Mouse (Mus musculus) liver, embryonic 13.5 days (tissue): ENCODE results near the gene Syf2. TPM values are rescaled to one million over a fixed set of nuclear protein-coding genes. Genes with fewer than 3 reads are reported as not detected.

Source experiments
- ATAC-seq: fragments of 200-750 bp; cut with Nextera tagmentation; 2 replicates; pipeline ENCODE4 v1.8.0; 2017; ENCODE audit warnings: low read depth, mild to moderate bottlenecking, moderate number of reproducible peaks, moderate library complexity
- DNase-seq: peaks from one replicate; pipeline ENCODE4 v3.0.0; 2022
- H3K27ac ChIP-seq: fragments of 300-500 bp; sonication (generic); 2 replicates; pipeline ENCODE4 v1.5.1; 2015; ENCODE audit warnings: moderate library complexity, mild to moderate bottlenecking, inconsistent platforms
- H3K27me3 ChIP-seq: fragments of 300-500 bp; sonication (generic); 2 replicates; pipeline ENCODE4 v1.6.1; 2015; ENCODE audit warnings: mild to moderate bottlenecking, inconsistent platforms
- H3K36me3 ChIP-seq: fragments of 300-500 bp; sonication (generic); 2 replicates; pipeline ENCODE4 v1.6.1; 2015; ENCODE audit warnings: mild to moderate bottlenecking, inconsistent platforms
- H3K4me1 ChIP-seq: fragments of 300-500 bp; sonication (generic); replicated peaks from 2 replicates; pipeline ENCODE4 v1.6.1; 2015; ENCODE audit warnings: inconsistent platforms
- H3K4me2 ChIP-seq: fragments of 300-500 bp; sonication (generic); 2 replicates; pipeline ENCODE4 v1.6.1; 2015; ENCODE audit warnings: inconsistent platforms, mild to moderate bottlenecking, moderate library complexity
- H3K4me3 ChIP-seq: fragments of 300-500 bp; sonication (generic); replicated peaks from 2 replicates; pipeline ENCODE4 v1.5.1; 2015; ENCODE audit warnings: mild to moderate bottlenecking, inconsistent platforms
- H3K9ac ChIP-seq: fragments of 300-500 bp; sonication (generic); 2 replicates; pipeline ENCODE4 v1.6.1; 2015; ENCODE audit warnings: mild to moderate bottlenecking, inconsistent platforms
- H3K9me3 ChIP-seq: fragments of 300-500 bp; sonication (generic); replicated peaks from 2 replicates; pipeline ENCODE4 v1.6.1; 2016; ENCODE audit warnings: inconsistent platforms
- WGBS: fragments of 180-500 bp; shearing (Covaris S2); methylation state at CpG from one replicate; pipeline ENCODE4 v1.1.7; 2015; ENCODE audit not compliant: insufficient replicate concordance; 5-methylcytosine and 5-hydroxymethylcytosine counted together
- polyA plus RNA-seq: library from polyadenylated mRNA; unstranded; fragments of >200 nt; fragmentation: Nextera tagmentation; extraction: Ambion mirVana; gene quantifications from 2 replicates; pipeline ENCODE4 v1.2.1, GENCODE M21; 2015

The Syf2 gene
- polyA plus RNA-seq, 1 experiment from 2014 or later: 61.7 TPM

DNA sequence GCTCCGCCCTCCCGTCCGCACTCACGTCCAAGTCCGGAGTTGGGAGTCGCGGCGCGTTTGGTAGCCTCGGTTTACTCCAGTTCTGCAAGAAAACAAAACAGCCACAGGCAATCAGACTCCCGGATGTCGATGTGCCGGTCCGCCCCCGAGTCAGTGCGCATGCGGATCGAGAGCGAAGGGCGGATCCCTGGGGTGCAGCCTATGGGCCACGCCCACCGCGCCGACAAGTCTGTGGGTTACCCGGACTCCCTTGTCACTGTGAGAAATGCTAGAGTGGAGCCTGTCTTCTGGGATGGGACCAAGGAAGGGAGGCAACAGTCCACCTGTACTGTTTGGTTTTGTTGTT, 15.9 kb upstream of the Syf2 start, which contains the start of gene Tmem50a:
Gene Tmem50a (minus strand): TSS at position 161 of the 346 bp plus-strand sequence.
- peaks cover 63% of the 10 kb centered on the region for H3K4me1 ChIP-seq
- peak within 1 kb of the TSS; percentile 89 for H3K4me2 ChIP-seq
- DNase-seq (peak; percentile 97), ATAC-seq (peak; percentile 93)
- WGBS: under 1% methylated on average over 25 of the region's 25 CpGs
- peak within 1 kb of the TSS; percentile 94 for H3K9ac ChIP-seq
- H3K9me3 ChIP-seq: no peaks in the 10 kb centered on the region; the same call in 1 of the 2 replicates
- peak within 1 kb of the TSS; percentile 100 for H3K27ac ChIP-seq
- H3K27me3 ChIP-seq: no peaks in the 10 kb centered on the region
- H3K36me3 ChIP-seq: peaks cover 34% of the 10 kb centered on the region
- peak within 1 kb of the TSS; percentile 91 for H3K4me3 ChIP-seq

DNA sequence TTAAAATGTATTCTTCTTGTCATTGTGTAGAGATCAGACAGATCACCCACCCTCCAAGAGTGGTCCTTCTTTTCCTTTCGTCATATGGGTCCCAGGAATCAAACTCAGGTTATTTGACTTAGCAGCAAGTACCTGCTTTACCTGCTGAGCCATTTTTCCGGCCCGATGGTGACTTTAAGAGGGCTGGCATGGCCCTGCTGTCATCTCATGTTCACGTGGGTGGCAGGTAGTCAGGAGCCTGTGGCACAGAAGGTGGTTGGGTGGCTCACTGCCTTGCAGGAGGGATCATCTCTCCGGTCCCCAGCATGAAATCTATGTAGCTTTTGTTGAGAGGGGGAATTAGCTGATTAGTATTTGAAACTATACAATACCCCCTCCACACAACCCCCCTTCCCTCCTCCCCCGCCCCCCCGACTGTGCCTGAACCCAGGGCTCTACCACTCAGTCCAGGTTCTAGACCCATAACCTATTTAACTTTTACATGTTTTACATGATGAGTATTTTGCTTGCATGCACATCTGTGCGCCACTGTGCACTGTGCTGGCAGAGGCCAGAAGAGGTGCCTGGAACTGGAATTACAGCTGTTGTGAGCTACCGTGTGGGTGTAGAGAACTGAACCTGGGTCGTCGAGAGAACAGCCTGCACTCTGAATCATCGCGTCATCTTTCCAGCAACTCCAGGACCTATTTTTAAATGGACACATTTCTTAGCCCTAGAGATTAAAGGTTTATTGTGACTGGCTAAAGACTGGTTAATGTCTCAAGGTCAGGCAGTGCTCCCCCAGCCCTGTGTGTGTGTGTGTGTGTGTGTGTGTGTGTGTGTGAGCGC, 15.3 kb upstream of the Syf2 start:
- peak; percentile 8; the same call in 1 of the 2 replicates for ATAC-seq
- no peak for DNase-seq
- Histone ChIP-seq H3K36me3 (peaks cover 28% of the 10 kb centered on the region), H3K9me3 (no peaks in the 10 kb centered on the region; the same call in 1 of the 2 replicates), H3K4me3 (peak overlapping the region; percentile 91), H3K4me1 (peaks cover 69% of the 10 kb centered on the region), H3K9ac (peak overlapping the region; percentile 94), H3K27ac (peak overlapping the region; percentile 100), H3K27me3 (no peaks in the 10 kb centered on the region), H3K4me2 (peak overlapping the region; percentile 89)
- 65% methylated on average over 14 of the region's 14 CpGs for WGBS

DNA sequence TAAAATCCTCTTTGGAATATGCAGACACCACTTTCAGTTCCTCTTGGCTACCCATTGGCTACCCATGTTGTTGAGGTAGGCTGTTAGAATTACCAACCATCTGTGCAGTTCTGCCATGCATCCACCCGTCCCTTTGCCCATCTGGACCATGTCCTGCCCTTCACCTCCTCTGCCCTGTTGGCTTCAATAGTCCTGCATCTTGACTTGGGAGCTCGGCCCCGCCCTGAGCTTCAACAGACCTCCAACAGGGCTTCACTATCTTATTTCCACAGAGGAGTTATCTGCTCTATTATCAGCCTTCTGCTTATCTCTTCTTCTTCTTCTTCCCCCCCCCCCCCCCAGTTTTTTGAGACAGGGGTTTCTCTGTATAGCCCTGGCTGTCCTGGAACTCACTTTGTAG, 13.5 kb upstream of the Syf2 start:
- peak; percentile 29; the same call in 1 of the 2 replicates for ATAC-seq

DNA sequence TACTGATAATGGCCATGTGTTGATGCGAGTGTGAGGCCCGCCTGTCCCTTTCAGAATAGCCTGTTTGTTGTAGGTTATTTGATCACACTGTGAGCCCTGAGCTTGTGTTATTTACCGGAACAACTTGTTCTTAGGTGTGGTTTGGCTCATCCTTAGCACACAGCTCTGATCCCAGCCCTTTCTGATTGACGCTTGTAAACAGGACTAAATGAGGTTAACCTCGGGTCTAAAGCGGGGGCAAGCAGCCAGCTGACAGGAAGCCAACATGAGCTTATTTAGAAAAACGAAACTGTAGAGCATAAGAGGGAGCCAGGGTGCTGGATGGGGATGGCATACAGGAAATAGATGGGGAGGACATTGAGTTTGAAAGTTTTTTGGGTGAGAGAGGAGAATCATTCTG, 12.3 kb upstream of the Syf2 start:
- Histone ChIP-seq H3K9me3 (no peaks in the 10 kb centered on the region), H3K4me2 (peak overlapping the region; percentile 4), H3K27me3 (no peaks in the 10 kb centered on the region), H3K27ac (peak overlapping the region; percentile 100), H3K9ac (peak overlapping the region; percentile 41), H3K36me3 (peaks cover under 1% of the 10 kb centered on the region; the same call in 1 of the 2 replicates), H3K4me1 (peaks cover 74% of the 10 kb centered on the region), H3K4me3 (no peak overlapping the region)
- WGBS: 39% methylated on average over 7 of the region's 7 CpGs
- no peak for DNase-seq
- ATAC-seq: no peak

More for the DNA sequence above, 13.5 kb upstream of the Syf2 start:
- H3K36me3 ChIP-seq: peaks cover 12% of the 10 kb centered on the region
- peak overlapping the region; percentile 51; the same call in 1 of the 2 replicates for H3K9ac ChIP-seq
- H3K9me3 ChIP-seq: no peaks in the 10 kb centered on the region
- H3K27me3 ChIP-seq: no peaks in the 10 kb centered on the region
- WGBS: 32% methylated on average over 3 of the region's 3 CpGs
- no peak overlapping the region for H3K4me3 ChIP-seq
- peak overlapping the region; percentile 100 for H3K27ac ChIP-seq
- DNase-seq: peak; percentile 55
- peak overlapping the region; percentile 19; the same call in 1 of the 2 replicates for H3K4me2 ChIP-seq
- peaks cover 75% of the 10 kb centered on the region for H3K4me1 ChIP-seq

DNA sequence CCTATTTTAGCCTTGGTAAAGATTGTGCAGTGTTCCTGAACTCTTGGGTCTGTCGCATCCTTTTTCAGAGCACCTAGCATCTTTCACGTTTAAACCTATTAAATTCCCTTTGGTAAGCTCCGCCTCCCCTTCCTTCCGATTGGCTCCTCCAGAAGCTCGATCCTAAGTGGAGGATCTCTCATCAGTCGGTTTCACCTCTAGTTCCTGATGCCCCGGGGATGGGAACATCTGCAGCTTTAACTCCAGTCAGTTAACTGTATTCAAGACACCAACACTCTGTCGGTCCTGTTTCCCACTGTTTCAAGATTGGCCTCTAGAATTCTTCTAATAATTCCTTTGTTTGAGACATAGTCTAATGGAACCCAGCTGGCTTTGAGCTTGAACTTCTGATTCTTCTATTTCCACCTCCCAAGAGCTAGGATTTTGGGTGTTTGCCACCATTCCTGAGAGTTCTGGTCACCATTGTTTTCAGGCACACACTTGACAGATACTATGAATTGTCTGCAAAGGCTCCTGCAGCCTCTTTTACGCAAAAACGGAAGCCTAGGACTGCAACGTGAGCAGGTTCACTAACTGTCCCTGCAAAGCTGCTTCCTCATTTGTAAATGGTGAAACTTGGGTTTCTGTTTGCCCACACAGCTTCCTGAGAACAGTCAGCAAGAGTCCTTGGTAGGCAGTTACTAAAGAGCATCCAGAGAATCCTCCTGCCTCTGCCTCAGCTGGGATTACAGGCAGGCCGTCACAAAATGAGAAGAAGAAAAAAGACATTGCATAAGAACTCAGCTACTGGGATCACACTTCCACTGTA, 10.8 kb upstream of the Syf2 start:
- 0 out of 2 replicates have a peak overlapping the region, but pooled peaks have one; percentile 8 for H3K4me3 ChIP-seq
- ATAC-seq: no peak

DNA sequence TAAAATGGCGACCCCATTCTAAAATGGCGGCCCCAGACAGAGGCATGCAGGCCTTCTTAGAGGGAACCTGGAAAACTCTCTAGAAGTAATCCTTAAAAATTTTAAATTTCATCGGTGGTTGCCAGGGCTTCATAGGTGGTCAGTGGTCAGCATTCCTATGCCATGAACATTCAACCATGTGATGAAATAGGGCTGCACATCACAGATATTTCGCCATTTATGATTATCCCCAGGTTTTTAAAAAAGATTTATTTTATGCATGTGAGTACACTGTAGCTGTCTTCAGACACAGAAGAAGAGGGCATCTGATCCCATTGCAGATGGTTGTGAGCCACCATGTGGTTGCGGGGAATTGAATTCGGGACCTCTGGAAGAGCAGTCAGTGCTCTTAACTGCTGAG, 10.1 kb upstream of the Syf2 start:
- 84% methylated on average over 6 of the region's 6 CpGs for WGBS
- DNase-seq: no peak
- ATAC-seq: no peak
- H3K4me2 ChIP-seq: no peak overlapping the region
- H3K27me3 ChIP-seq: no peaks in the 10 kb centered on the region
- H3K9ac ChIP-seq: no peak overlapping the region
- H3K9me3 ChIP-seq: no peaks in the 10 kb centered on the region
- H3K4me1 ChIP-seq: peaks cover 66% of the 10 kb centered on the region
- H3K27ac ChIP-seq: peak overlapping the region; percentile 66
- no peak overlapping the region for H3K4me3 ChIP-seq
- H3K36me3 ChIP-seq: peaks cover 17% of the 10 kb centered on the region

More for the DNA sequence above, 10.8 kb upstream of the Syf2 start:
- H3K9me3 ChIP-seq: no peaks in the 10 kb centered on the region
- peaks cover 67% of the 10 kb centered on the region for H3K4me1 ChIP-seq
- peak overlapping the region; percentile 100 for H3K27ac ChIP-seq
- peak overlapping the region; percentile 48 for H3K9ac ChIP-seq
- peak overlapping the region; percentile 43 for H3K4me2 ChIP-seq
- WGBS: 21% methylated on average over 12 of the region's 12 CpGs
- H3K36me3 ChIP-seq: peaks cover 11% of the 10 kb centered on the region
- no peaks in the 10 kb centered on the region for H3K27me3 ChIP-seq
- DNase-seq: no peak

DNA sequence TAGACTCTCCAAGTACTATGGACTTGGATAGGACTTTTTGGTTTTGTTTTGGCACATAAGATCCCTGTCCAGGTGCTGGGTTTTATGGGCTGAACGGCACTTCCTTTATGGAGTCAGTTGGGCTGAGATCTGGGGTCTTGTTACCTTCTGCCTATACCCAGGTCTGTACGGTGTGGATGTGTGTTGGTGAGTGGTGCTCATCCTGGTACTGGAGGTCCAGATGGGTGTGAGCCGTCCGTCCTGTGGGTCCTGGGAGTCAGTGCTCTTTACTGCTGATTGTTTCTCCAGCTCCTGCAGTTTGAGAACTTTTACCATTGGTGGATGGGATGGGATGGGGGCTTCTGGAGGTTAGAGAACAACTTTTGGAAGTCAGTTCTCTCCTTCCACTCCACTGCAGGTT, 9.0 kb upstream of the Syf2 start:
- H3K27me3 ChIP-seq: no peaks in the 10 kb centered on the region
- 0 out of 2 replicates have a peak overlapping the region, but pooled peaks have one; percentile 0 for H3K27ac ChIP-seq
- H3K9ac ChIP-seq: no peak overlapping the region; the same call in 1 of the 2 replicates
- H3K36me3 ChIP-seq: peaks cover 28% of the 10 kb centered on the region
- 90% methylated on average over 4 of the region's 4 CpGs for WGBS
- DNase-seq (no peak), ATAC-seq (no peak)
- peaks cover 66% of the 10 kb centered on the region for H3K4me1 ChIP-seq
- no peak overlapping the region for H3K4me2 ChIP-seq
- H3K9me3 ChIP-seq: no peaks in the 10 kb centered on the region
- H3K4me3 ChIP-seq: no peak overlapping the region

DNA sequence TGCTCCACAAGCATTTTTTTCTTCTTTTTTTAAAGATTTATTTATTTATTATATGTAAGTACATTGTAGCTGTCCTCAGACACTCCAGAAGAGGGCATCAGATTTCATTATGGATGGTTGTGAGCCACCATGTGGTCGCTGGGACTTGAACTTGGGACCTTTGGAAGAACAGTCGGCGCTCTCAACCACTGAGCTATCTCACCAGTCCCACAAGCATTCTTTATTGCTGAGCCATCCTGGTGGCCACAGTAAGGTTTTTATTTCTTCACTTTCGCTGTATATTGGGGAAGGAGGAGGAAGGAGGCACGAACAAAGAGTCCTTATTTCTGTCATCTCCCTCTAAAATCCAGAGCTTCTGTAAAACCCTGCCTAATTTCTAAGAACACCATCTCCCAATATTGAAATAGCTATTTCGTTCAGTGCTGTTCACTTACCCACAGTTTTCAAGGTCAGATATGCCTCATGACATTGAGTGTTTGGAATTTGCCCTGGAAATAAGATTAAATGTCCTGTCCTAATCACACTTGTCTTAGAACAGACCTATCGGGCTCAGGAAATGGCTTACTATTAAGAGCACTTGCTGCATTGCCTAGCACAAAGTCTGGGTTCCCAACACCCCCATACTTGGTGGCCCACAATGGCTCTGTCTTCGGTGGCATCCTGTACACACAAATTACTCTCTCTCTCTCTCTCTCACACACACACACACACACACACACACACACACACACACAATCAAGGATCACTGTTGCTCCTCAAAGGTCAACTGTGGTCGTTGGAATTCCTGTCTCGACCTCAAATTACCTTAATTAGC, 8.4 kb upstream of the Syf2 start:
- DNase-seq (no peak), ATAC-seq (no peak)
- H3K27me3 ChIP-seq: no peaks in the 10 kb centered on the region
- peak overlapping the region; percentile 76 for H3K4me2 ChIP-seq
- H3K4me3 ChIP-seq: peak overlapping the region; percentile 92
- peak overlapping the region; percentile 79 for H3K9ac ChIP-seq
- peak overlapping the region; percentile 90 for H3K27ac ChIP-seq
- H3K36me3 ChIP-seq: peaks cover 34% of the 10 kb centered on the region
- 52% methylated on average over 10 of the region's 10 CpGs for WGBS
- H3K9me3 ChIP-seq: no peaks in the 10 kb centered on the region
- peaks cover 64% of the 10 kb centered on the region for H3K4me1 ChIP-seq

DNA sequence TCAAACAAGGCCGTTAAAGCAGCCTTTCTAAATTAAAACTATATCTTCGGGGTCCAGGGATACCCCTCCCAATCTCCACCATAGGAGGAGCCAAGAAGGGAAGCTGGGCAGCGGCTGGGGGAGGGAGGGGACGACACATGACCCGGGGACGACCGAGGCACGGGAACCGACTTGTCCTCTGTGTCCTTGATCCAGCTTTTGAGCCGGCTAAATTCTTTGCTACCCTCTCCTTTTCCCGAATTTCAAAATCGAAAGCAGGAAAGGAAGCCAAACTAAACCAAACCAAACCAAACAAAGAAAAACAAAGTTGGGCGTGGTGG, 7.8 kb upstream of the Syf2 start:
- Histone ChIP-seq H3K4me1 (peaks cover 64% of the 10 kb centered on the region), H3K9ac (peak overlapping the region; percentile 79), H3K4me2 (peak overlapping the region; percentile 76), H3K36me3 (peaks cover 40% of the 10 kb centered on the region), H3K27ac (peak overlapping the region; percentile 90), H3K9me3 (no peaks in the 10 kb centered on the region), H3K27me3 (no peaks in the 10 kb centered on the region), H3K4me3 (peak overlapping the region; percentile 92)
- DNase-seq: peak; percentile 45
- 0% methylated on average over 13 of the region's 13 CpGs for WGBS
- ATAC-seq: peak; percentile 30; the same call in 1 of the 2 replicates

DNA sequence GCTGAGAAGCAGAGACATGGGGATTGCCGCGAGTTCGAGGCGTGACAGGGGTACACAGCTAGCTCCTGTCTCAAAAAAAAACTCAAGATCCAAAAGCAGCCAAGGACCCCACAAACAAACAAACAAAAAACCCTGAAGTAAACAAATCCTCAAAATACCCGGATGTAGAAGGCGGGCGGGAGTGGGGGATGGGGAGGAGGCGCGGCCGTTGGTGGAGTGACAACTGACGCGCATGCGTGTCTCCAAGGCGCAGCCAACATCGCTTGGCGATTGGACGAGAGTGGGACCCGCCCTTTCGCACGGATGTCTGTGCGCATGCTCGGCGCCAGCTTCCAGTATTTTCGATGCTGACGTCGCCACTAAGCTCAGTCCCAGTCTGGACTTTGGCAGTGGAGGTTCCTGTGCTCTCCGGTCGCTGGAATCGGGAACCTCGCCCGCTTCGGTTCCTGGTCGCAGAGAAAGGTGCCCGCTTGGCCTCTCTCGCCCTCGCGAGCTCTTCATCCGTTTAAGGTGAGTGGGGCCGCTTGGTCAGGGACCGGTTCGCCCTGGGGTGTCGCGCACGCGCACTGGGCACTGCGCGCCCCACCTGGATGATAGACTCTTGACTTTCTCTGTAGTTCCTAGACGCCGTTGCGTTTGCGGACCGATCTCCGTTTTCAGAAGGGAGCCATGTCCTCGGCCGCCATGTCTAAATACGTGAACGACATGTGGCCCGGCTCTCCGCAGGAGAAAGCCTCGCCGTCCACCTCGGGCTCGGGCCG, 7.3 kb upstream of the Syf2 start, which contains the start of gene Rsrp1:
Gene Rsrp1 (plus strand): TSS at position 335 of the 761 bp plus-strand sequence.
- H3K9me3 ChIP-seq: no peaks in the 10 kb centered on the region
- H3K4me1 ChIP-seq: peaks cover 64% of the 10 kb centered on the region
- H3K4me2 ChIP-seq: peak within 1 kb of the TSS; percentile 77
- peak within 1 kb of the TSS; percentile 98 for H3K27ac ChIP-seq
- under 1% methylated on average over 64 of the region's 64 CpGs for WGBS
- no peaks in the 10 kb centered on the region for H3K27me3 ChIP-seq
- H3K4me3 ChIP-seq: peak within 1 kb of the TSS; percentile 92
- ATAC-seq (peak; percentile 84), DNase-seq (peak; percentile 96)
- H3K9ac ChIP-seq: peak within 1 kb of the TSS; percentile 100
- peaks cover 45% of the 10 kb centered on the region for H3K36me3 ChIP-seq
